Mouse (Mus musculus) myocyte (in vitro differentiated cells): ENCODE results near the gene RPS10-NUDT3.

Experiments
- E2F4 ChIP-seq: IDR thresholded peaks from one replicate; pipeline ENCODE4 v1.6.1; 2011; ENCODE audit warnings: mild to moderate bottlenecking, control low read depth, moderate library complexity; ENCODE audit not compliant: insufficient read depth
- POLR2A ChIP-seq: IDR thresholded peaks from one replicate; pipeline ENCODE4 v1.6.1; 2011; ENCODE audit warnings: low read depth, mild to moderate bottlenecking, control low read depth, moderate library complexity; ENCODE audit not compliant: insufficient read length
- USF1 ChIP-seq: IDR thresholded peaks from one replicate; pipeline ENCODE4 v1.6.1; 2011; ENCODE audit warnings: low read depth, mild to moderate bottlenecking, control low read depth, moderate library complexity

DNA sequence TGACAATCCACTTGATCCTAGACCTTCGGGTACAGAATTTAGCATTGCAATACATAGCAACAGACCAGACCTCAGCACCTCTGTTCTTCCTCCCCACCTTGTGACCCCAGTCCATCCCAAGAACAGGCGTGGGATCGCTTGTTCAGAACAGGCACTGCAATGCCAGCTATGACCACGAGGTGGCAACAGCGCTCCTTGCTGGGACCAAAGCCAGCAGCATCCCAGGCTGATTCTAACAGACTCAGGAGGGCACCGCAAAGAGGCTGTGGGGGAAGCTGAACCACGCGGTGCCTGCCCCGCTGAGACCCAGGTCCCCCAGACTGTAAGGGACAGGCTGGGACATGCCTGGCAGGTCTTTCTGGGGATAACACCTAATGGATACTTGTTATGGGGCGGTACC, 100.3 kb downstream of the RPS10-NUDT3 start:
- TF ChIP-seq POLR2A, result no peak
- no peak for TF ChIP-seq USF1
- no peak for TF ChIP-seq E2F4
